Mouse (Mus musculus) retina, adult 2 months (tissue): ENCODE data around the gene Sirt7.

Experiments used
- DNase-seq: peaks from one replicate; pipeline ENCODE4 v3.0.0-alpha.2; 2012; ENCODE audit warnings: low read depth, low spot score

Sirt7 gene

DNA sequence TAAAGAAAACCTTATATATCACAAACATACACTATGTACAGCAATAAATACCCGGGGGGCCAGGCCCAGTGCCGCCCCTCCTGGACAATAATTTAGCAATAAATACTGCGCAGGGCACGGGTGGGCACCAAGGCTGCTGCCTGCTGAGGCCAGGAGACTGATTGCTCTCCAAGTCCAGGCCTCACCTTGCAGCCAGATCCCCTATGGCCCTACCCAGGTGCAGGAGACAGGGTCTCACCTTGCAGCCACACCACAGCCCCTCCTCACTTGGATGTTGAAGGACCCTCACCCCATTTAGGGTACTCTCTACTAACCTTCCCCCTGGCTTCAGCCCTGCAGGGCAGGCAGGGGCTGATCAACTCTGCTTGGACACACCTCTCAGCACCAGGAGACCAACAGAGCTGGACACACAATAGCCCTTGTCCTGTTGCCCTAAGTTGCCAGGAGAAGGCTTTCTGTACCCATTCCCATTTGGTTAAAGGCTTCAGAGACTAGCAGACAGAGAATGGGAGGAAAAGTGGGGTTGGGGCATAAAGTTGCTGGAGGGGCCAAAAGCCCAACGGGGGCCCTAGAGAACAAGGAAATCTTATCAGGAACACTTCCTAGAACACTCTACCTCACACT, at the start of gene Sirt7:
Gene Sirt7, minus strand, starts transcription at position 89 of the 624 bp plus-strand sequence.
- DNase-seq = no peak

- no peak for DNase-seq
Observed at GRCm38 (mm10) chr11:120673594-120674122, 48.6 kb upstream of the Sirt7 start.

DNA sequence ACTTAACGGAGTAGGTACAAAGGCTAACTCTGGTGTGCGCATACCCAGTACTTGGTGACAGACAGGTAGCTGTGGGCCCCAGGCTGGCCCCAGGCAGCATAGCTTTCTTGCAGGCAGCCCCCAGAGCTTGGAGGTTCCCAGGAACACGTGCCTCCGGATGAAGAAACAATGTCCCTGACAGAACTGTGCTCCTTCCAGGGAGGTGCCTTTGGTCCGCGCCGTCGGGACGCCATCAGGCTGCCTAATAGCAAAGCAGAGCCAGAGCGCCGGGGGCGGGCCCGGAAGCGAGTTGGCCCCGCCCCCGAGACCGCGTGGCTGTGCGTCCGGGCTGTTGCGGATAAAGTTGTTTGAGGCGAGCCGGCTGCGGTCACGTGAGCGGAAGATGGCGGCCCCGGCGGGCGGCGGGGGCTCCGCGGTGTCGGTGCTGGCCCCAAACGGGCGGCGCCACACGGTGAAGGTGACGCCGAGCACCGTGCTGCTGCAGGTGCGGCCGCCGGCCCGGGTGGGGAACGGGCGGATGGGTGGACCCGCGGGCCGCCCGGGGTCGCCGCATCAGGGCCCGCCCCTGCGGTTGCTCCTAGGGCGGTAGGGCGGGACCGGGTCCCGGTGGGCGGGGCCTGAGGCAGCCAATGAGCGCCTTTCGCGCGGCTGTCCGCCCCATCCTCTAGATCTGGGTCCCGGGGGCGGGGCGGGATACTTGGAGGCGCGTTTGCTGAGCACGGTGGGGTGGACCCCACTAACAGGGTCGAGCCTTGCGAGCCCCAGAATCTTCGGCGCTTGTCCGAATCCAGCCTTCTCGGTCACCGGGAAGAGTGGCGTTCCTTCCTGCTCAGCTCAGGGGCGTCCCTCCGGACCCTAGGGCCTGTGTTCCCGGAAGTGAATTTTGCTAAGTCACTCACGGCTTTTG, 47.9 kb upstream of the Sirt7 start, which contains the start of gene Aspscr1:
Gene Aspscr1, plus strand, starts transcription at position 287 of the 907 bp plus-strand sequence.
- DNase-seq = peak; percentile 75

DNA sequence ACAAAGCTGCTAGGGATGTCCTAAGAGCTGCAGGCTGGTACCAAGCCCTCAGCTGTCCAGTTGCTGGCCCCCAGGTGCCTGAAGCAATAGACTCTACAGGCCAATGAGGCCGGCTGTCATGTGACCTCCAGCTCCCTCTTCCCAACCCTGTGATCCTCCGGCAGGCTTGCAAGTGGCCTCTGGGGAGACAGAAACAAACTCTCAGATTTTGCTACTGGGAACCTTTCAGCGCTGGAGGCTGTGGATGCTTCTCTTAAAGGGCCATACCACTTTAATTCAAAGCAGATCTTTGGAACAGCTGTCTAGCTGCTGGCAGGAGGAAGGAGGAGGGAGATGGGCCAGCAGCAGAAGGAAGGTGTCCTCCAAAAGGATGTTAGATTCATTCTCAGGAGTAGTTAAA, 41.6 kb upstream of the Sirt7 start:
- DNase-seq = no peak

DNA sequence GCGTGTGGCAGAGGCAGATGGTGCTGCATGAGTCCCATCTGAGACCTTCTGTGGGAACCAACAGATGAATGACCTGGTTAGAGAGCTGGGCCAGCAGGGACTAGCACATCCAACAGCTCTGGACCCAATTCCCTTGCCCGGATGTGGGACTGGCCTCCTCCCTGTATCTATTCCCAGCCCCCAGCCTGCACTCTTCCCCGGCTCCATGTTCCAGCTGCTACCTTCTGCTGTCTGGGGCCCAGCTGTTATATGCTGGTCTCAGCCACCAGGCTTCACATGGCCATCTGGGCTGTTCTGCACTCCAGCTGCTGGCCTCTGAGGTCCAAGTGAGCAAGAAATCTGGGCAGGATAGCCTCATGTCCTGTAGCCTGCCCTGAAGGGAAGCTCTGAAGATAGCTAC, 40.4 kb upstream of the Sirt7 start:
- peak; percentile 11 for DNase-seq

GRCm38 (mm10) chr11:120663714-120664113, 38.7 kb upstream of the Sirt7 start:
- no peak for DNase-seq

DNA sequence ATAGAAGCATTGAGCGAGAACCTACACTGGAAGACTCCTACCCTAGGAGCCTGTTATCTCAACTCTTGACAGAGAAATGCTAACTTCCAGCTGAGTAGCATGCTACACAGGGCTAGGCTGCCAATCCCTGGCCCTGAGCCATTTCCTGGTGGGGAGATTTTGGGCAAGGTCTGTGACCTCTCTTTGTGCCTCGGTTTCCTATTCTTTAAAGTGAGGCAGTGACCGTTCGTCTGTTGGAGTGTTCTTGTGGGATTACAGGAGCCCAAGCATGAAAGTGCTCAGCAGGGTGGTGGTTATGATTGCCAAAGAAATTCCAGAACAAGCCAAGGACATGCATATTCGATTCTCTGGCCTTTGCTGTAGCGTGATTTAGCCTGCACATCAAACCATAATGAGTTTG, 37.7 kb upstream of the Sirt7 start:
- no peak for DNase-seq

DNA sequence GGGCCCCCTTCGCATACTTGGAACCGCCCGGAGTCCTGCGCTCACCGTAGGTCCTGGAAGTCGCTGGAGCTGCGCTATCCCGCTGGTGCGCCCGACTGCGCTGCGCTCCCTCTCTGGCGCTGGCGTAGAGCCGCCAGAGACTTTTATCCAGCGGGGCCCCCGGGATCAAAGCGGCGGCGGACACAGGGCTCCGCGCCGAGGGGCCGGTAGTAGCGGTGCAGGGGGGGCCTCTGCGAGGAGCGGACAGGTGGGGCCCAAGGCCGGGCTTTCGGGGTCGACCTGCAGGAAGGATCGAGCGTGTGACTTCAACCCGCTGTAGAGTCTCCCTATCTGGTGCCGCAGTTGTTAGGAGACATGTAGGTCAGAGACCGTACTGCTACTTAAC, 36.0 kb upstream of the Sirt7 start, which contains the start of gene Notum:
Gene Notum, minus strand, starts transcription at position 100 of the 385 bp plus-strand sequence.
- DNase-seq = no peak

- DNase-seq = no peak
Observed at GRCm38 (mm10) chr11:120660301-120661075, 35.4 kb upstream of the Sirt7 start.

DNA sequence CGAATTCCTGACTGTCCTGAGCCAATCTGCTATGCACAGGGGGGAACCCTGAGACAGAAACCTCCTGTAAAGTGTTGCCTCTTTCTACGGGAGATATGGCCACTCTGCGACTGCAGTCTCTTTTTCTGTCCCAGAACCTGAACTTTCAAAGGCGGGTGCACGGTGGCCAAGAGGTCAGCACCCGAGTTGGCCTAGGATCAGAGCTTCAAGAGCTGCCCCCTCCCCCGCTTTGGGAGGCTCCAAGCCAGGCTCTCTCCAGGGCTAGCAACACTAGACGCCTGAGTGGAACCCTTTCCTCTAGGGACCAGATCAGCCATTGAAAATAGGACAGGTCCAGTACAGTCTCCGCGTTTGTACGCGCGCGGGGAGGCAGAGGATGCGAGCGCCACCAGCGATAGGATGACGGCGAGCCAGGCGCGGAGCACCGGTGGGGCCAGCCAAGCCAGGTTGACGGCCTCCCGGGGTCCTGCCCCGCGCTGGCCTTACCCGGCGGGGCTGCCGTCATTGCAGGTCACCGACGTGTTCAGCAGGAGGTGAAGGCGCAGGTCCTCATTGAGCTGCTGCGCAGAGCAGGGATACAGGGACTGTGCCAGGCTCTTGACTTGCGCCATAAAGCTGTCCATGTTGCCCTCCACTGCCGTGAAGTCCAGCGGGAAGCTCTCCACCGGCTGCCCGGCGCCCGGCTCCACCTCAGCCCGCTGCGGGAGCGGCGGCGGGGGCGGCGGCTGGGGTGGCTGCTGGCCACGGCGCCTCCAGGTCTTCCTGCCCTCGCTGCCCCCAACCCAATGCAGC, 34.7 kb upstream of the Sirt7 start:
- DNase-seq = no peak

- peak; percentile 36 for DNase-seq
Observed at GRCm38 (mm10) chr11:120658876-120659410, 33.9 kb upstream of the Sirt7 start.

DNA sequence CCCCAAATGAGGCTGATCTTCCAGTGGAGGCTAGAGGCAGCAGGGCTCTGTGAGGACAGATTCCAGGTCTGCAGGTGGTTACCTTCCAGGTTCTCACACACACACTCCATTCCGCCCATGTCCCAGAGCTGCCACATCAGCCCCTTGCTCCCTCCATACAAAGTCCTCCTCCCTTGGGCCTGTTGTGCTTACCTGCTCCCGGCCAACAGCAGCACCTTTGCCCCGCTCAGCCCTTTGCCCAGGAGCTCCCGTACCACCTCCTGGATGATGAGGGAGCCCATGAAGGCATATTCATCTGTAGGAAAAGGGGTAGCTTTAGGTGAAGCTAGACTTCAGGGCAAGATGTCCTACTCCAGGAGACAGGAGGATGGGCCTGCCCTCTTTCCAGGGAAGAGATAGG, 32.3 kb upstream of the Sirt7 start:
- DNase-seq = no peak

GRCm38 (mm10) chr11:120654741-120655140, 29.7 kb upstream of the Sirt7 start:
- DNase-seq = no peak

GRCm38 (mm10) chr11:120651872-120652271, 26.8 kb upstream of the Sirt7 start:
- no peak for DNase-seq

GRCm38 (mm10) chr11:120648001-120648476, 23.0 kb upstream of the Sirt7 start, which contains the start of gene Myadml2:
Myadml2 (minus strand) TSS chr11:120648158.
- no peak for DNase-seq

DNA sequence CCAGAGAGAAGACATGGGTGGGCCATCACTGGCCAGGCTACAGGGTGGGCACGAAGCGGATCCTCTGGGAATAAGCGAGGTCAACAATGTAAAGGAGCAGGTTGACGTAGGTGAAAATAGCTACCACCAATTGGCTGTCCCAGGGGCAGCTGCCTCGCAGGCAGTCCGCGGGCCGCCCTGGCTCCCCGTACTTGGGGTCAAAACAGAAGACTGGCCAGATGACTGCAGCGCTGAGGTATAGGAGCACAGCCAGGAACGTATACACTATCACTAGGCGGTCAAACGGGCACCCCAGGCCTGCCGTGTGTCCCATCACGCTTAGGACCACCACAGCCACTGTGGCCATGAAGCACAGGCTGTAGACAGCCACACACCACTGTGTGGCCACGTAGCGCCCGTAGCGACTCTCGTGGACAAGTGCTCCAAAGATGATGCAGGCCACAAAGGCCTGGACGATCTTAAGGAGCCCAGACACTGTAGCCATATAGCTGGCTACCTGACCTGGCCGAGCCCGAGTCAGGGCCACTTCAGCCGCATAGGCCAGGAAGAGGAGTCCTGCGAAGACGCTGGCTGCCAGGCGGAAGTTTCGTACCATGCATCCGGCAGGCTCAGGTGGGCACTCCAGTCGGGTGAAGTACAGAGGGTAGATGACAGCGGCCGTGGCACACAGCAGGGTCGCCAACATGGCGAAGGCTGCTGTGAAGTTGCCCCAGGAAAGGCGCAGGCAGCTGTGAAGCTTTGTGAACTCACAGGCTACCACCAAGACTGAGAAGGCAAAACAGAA, 22.2 kb upstream of the Sirt7 start:
- no peak for DNase-seq

DNA sequence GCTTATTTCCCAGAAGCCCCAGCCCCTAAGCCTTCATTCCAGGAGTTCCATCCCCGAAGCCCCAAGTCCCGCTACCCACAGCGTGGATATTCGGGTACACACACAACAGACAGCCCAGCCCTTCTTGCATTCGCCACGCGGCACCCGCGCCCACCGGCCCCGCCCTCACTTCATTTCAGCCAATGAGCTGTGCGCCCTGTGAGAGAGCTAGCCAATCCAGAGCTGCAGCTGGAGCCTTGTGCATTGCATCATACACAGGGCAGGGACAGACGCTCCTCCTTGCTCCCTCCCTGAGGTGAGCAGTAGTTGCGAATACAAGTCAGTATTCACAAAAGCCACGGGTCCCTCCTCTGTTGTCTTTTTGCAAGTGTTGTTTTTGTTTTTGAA, 18.6 kb upstream of the Sirt7 start, which contains the start of gene Pycr1:
Gene Pycr1, minus strand, starts transcription at position 169 of the 387 bp plus-strand sequence.
- DNase-seq = peak; percentile 62

DNA sequence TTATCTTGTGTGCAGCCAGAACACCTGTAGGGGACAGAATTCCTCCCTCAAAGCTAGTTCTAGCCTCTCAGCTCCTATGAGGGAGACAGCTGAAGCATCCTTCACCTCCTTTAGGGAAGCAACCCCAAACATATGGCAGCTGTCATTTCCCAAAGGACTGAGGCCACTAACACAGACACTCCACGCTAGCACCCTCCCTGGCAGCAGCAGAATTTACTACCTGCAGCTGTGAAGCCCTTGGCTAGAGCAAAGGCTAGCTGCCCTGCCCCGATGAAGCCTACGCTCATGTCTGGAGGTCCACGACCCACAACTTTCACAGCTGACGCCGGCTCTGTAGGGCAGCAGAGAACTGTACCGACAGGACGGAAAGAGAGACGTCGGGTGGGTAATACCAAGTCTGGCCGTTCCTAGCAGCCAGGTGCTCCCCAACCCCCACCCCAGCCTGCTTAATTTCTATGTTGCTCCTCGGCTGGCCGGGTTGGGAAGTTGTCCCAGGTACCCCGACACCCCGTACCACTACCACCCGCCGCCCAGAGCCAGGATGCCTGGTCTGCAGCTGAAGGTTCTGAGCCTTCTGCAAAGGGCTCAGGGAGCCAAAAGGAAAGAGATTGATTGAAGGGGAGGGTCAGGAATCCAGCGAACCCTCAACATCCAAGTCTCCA, 18.0 kb upstream of the Sirt7 start:
- DNase-seq = no peak

DNA sequence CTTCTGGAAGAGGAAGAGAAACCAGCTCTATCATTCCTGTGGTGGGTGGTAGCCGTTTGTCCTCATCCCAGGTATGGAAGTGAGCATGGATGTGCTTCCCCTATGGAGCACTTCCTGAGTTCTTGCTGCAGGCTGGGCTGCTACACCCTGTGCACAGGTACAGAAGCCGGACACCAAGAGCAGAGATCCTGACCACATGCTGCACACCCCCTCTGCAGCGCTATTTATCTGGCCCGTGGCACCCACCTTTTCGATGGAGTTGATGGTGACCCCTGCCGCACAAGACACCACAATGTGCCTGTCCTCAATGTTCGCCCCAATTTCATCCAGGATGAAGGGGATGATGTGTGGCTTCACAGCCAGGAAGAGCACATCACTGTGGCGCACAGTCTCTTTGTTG, 16.8 kb upstream of the Sirt7 start:
- no peak for DNase-seq
